In the genomic region with DNA sequence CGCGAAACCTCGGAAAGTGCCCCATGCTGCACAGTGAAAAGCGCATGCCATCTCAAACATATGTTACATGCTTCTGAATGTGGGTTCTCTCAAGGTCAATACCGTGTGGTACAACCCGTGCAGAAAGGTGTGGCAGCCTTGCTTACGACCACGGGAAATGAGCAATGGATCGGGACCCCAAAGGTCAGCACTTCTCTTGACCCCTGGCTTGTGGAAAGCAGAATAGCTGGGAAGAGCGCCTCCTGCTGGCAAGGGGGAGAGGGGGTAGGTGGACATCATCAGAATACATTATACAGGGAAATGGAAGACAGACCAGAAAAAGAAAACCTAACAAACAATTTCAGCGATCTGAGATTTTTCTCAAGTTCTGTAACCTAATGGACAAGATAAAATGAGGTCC, we compare ENCODE assay signal across 16 mouse cellular contexts. TPM values are rescaled to one million over a fixed set of nuclear protein-coding genes. Genes with fewer than 3 reads are reported as not detected.
DNase-seq lines count a peak whose midpoint lies in the region; ATAC-seq and TF ChIP-seq lines count a peak whose summit lies in the region.
"Had no signal": no experiment of that assay in that cellular context is flagged by ENCODE, and none has a peak within 500 bp of the region (broad histone marks: within the 10 kb centered on the region; RNA-seq: fewer than 3 reads in every experiment).

No protein-coding gene starts in this region.

- WGBS in liver, embryonic 14.5 days (ENCODE audit: insufficient replicate concordance), result 71% methylated on average over 11 of the region's 11 CpGs
- 83% methylated on average over 11 of the region's 11 CpGs for WGBS in liver, embryonic 11.5 days

- intact Hi-C loops in gastrocnemius, adult 2 months (cut with DNase I), result no loop called here
- intact Hi-C loops in gastrocnemius, postnatal 36 days (cut with DNase I), result no loop called here

- H3K27me3 ChIP-seq in liver, embryonic 14.5 days (ENCODE audit: control insufficient read depth, insufficient read depth, low read length), result no peaks in the 10 kb centered on the region
- no peaks in the 10 kb centered on the region for H3K27me3 ChIP-seq in liver, embryonic 11.5 days (replicated peaks; ENCODE audit: control insufficient read depth, insufficient read depth, low read length)
- H3K27me3 ChIP-seq: embryonic facial prominence, embryonic 12.5 days; liver, embryonic 15.5 days; midbrain, embryonic 15.5 days had no signal

- H3K4me1 ChIP-seq in liver, embryonic 14.5 days (replicated peaks; ENCODE audit: control insufficient read depth in 2 of 2, insufficient read depth in 2 of 2, low read length in 1 of 2), result no peaks in the 10 kb centered on the region; a peak in 1 of 4 replicates
- no peaks in the 10 kb centered on the region for H3K4me1 ChIP-seq in liver, embryonic 11.5 days (replicated peaks; ENCODE audit: control insufficient read depth, insufficient read depth, low read length)
- H3K4me1 ChIP-seq: embryonic facial prominence, embryonic 12.5 days; midbrain, embryonic 15.5 days had no signal

- no peak for ATAC-seq in liver, embryonic 14.5 days (ENCODE audit: insufficient read depth)
- ATAC-seq in liver, embryonic 11.5 days (replicated peaks; ENCODE audit: low FRiP score), result no peak
- ATAC-seq: midbrain, embryonic 15.5 days had no signal

- no peak for DNase-seq in gastrocnemius, adult 2 months
- no peak for DNase-seq in gastrocnemius, postnatal 36 days
- no peak for DNase-seq in liver, embryonic 14.5 days (ENCODE audit: low read depth in 3 of 3, low spot score in 3 of 3)
- no peak for DNase-seq in liver, embryonic 11.5 days (ENCODE audit: low spot score)
- peak; percentile 22 for DNase-seq in A20 (ENCODE audit: low read depth, low spot score)
- DNase-seq in ZHBTc4 (ENCODE audit: low read depth, low spot score), result peak; percentile 66
- DNase-seq in ovary, postnatal 36 days (ENCODE audit: low spot score), result no peak
- no peak for DNase-seq in left cerebral cortex, adult 8-10 months (ENCODE audit: low spot score in 2 of 2)
- DNase-seq: cerebellum, adult 11-12 months; gastrocnemius, postnatal 25 days; layer of hippocampus, adult 9-11 months; right cerebral cortex, postnatal 14 days had no signal

- no peak for TF ChIP-seq EP300 in liver, embryonic 14.5 days (IDR thresholded peaks at IDR 0.05; ENCODE audit: low read depth)

- H3K4me2 ChIP-seq in liver, embryonic 14.5 days (ENCODE audit: low read depth), result no peak overlapping the region
- H3K4me2 ChIP-seq in liver, embryonic 11.5 days, result no peak overlapping the region
- H3K4me2 ChIP-seq: embryonic facial prominence, embryonic 12.5 days; heart, embryonic 11.5 days; liver, embryonic 15.5 days; midbrain, embryonic 15.5 days had no signal

- peak; percentile 45; the same call in 1 of the 2 replicates for TF ChIP-seq CTCF in gastrocnemius, adult 2 months (IDR thresholded peaks at IDR 0.05)
- TF ChIP-seq CTCF in liver, embryonic 14.5 days (IDR thresholded peaks at IDR 0.05; ENCODE audit: low read depth), result peak; percentile 63

- no peaks in the 10 kb centered on the region for H3K9me3 ChIP-seq in liver, embryonic 14.5 days (ENCODE audit: control insufficient read depth, low read length)
- H3K9me3 ChIP-seq in liver, embryonic 11.5 days (ENCODE audit: control insufficient read depth, low read length), result no peaks in the 10 kb centered on the region
- H3K9me3 ChIP-seq: embryonic facial prominence, embryonic 12.5 days; liver, embryonic 15.5 days; midbrain, embryonic 15.5 days had no signal

- no peaks in the 10 kb centered on the region for H3K36me3 ChIP-seq in liver, embryonic 14.5 days (replicated peaks; ENCODE audit: control insufficient read depth, insufficient read depth, low read depth)
- H3K36me3 ChIP-seq in liver, embryonic 11.5 days (ENCODE audit: control insufficient read depth, insufficient read depth, low read length), result no peaks in the 10 kb centered on the region
- H3K36me3 ChIP-seq: embryonic facial prominence, embryonic 12.5 days; liver, embryonic 15.5 days; midbrain, embryonic 15.5 days had no signal

- no peak overlapping the region for H3K27ac ChIP-seq in gastrocnemius, adult 2 months
- no peak overlapping the region for H3K27ac ChIP-seq in liver, embryonic 14.5 days
- H3K27ac ChIP-seq in liver, embryonic 11.5 days (ENCODE audit: low read depth, low read length), result no peak overlapping the region
- H3K27ac ChIP-seq: embryonic facial prominence, embryonic 12.5 days; liver, embryonic 15.5 days; midbrain, embryonic 15.5 days had no signal

- H3K9ac ChIP-seq in liver, embryonic 14.5 days (replicated peaks), result no peak overlapping the region
- no peak overlapping the region for H3K9ac ChIP-seq in liver, embryonic 11.5 days (ENCODE audit: low read depth, low read length)
- H3K9ac ChIP-seq: embryonic facial prominence, embryonic 12.5 days; liver, embryonic 15.5 days; midbrain, embryonic 15.5 days had no signal

- H3K4me3 ChIP-seq in gastrocnemius, adult 2 months, result no peak overlapping the region
- no peak overlapping the region for H3K4me3 ChIP-seq in liver, embryonic 14.5 days (ENCODE audit: insufficient read depth in 1 of 2, low read depth in 2 of 2, low read length in 2 of 2)
- no peak overlapping the region for H3K4me3 ChIP-seq in liver, embryonic 11.5 days (ENCODE audit: low read depth, low read length)
- H3K4me3 ChIP-seq: embryonic facial prominence, embryonic 12.5 days; liver, embryonic 15.5 days; midbrain, embryonic 15.5 days had no signal

RNA-seq across cellular contexts. Expression of a gene that starts 19.2 kb away (rescaled TPM):
- total RNA-seq in gastrocnemius, adult 2 months (2021), result 1 to 10 TPM; 8.3 to 9.7 TPM
- total RNA-seq in gastrocnemius, postnatal 36 days (2021), result 1 to 10 TPM; 6.3 to 7.8 TPM
- 2.2 and 3.1 TPM in 2 replicates for polyA plus RNA-seq in liver, embryonic 14.5 days (2012; rRNA removed)
- 2.5 and 2.9 TPM in 2 replicates for polyA plus RNA-seq in liver, embryonic 14.5 days (2014; fragmentation: Nextera tagmentation; extraction: Ambion mirVana)
- polyA plus RNA-seq in liver, embryonic 11.5 days (2014; fragmentation: Nextera tagmentation; extraction: Ambion mirVana), result 6.7 and 9.3 TPM in 2 replicates
- total RNA-seq in left cerebral cortex, adult 8-10 months (2022), result 10 to 100 TPM; 28.5 to 32.2 (median 29.6) TPM

RNA-seq across cellular contexts. Expression of a gene that starts 37.0 kb away (rescaled TPM):
- 10 to 100 TPM; 18.3 to 18.8 TPM for total RNA-seq in gastrocnemius, adult 2 months (2021)
- total RNA-seq in gastrocnemius, postnatal 36 days (2021), result 10 to 100 TPM; 14.9 to 17.0 TPM
- 7.1 and 8.0 TPM in 2 replicates for polyA plus RNA-seq in liver, embryonic 14.5 days (2012; rRNA removed)
- polyA plus RNA-seq in liver, embryonic 14.5 days (2014; fragmentation: Nextera tagmentation; extraction: Ambion mirVana), result 9.6 and 10.0 TPM in 2 replicates
- 24.3 and 26.3 TPM in 2 replicates for polyA plus RNA-seq in liver, embryonic 11.5 days (2014; fragmentation: Nextera tagmentation; extraction: Ambion mirVana)
- total RNA-seq in left cerebral cortex, adult 8-10 months (2022), result 10 to 100 TPM; 23.5 to 28.0 (median 25.1) TPM

Comparison
In these comparisons a context has a peak if more than half of its experiments do, and no peak if none do; other contexts are left out.
1. DNase-seq: peak in A20 (single experiment) and ZHBTc4 (single experiment); none in gastrocnemius, adult 2 months (single experiment), gastrocnemius, postnatal 36 days (0 of 2), liver, embryonic 14.5 days (0 of 3), liver, embryonic 11.5 days (single experiment), ovary, postnatal 36 days (single experiment) and left cerebral cortex, adult 8-10 months (0 of 2).